Mouse (Mus musculus): ENCODE results near the gene Map3k1.

The Map3k1 gene

GRCm38 (mm10) chr13:111808637-111809465 is at the start of gene Map3k1:
Gene Map3k1 (minus strand): TSS chr13:111808993.
- peak; percentile 59 to 71 for DNase-seq (ENCODE audit: low spot score in 2 of 2)

- no peak for DNase-seq (ENCODE audit: low spot score in 2 of 2)
Observed at GRCm38 (mm10) chr13:111856786-111857455, 48.1 kb upstream of the Map3k1 start.

- no peak for DNase-seq (ENCODE audit: low spot score in 2 of 2)
Observed at GRCm38 (mm10) chr13:111856232-111856631, 47.4 kb upstream of the Map3k1 start.

DNA sequence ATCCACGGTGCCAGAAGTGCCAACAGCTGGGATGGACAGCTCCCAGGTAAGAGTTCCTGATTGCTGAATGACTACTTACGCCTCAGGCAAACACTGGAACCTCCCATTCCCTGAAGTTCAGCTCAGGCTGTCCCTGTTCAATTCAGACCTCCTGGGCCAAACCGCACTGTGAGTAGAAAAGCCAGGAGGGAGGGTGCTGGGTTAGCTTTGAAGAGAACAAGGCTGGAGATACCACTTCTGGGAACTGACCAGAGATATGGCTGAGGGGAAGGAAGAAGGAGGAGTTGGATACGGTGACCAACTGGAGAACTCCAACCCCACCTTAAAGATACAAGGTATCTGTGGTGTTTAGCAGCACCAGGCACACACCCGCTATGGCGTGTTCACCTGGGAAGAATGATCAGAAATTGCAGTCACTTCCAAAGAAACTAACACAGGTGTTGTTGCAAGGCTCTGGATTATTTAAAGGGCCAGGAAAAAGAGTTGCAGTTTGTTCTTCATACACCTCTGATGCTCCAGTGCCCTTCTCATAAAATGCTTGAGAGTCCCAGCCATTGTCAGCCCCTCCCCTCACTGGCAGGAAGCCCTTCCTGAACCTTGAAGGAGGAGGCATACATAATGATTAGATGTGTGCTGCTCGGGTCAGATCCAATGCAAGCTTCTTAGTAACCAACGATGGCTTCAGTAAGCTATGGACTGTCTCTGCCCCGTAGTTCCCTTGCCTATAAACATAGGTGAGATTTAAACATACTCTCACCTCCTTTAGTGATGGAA is 43.8 kb upstream of the Map3k1 start:
- no peak for DNase-seq (ENCODE audit: low spot score in 2 of 2)

DNA sequence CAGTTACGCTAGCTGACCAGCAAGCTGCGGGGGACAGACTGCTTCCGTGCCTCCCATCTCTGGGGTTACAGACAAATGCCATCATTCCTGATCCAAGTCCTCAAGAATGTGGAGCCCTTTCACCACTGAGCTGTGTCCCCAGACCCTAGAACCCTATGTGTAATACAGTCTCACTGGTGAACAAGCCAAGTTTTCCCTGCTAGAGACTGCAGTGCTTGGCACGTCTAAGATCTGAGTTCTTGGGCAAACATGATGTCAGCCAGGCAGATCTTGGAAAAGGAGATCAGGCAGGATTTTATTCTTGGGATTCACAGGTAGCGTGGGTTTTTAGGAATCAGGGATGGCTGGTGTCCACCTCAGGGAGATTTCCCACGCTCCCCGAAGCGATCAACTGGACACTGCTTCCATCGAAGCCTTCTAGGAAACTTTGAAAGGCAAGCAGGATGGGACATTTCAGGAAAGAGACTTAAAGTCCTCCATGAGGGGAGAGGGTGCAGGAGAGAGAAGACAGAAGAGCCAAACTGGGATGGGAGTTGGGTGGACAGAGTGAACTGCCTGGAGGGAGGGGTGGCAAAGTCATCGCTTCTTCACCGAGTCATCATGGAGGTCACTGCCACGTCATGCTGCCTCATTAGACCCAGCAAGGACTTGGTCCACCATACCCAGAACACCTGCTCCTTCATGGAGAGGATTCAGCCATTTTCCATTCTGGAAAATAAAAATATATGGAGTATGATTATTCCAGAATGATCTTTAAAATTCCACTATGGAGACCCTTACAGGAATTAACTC is 41.4 kb upstream of the Map3k1 start:
- no peak for DNase-seq (ENCODE audit: low spot score in 2 of 2)

GRCm38 (mm10) chr13:111845471-111845870 is 36.7 kb upstream of the Map3k1 start:
- DNase-seq (ENCODE audit: low spot score in 2 of 2), result no peak

- DNase-seq (ENCODE audit: low spot score in 2 of 2), result no peak
Observed at GRCm38 (mm10) chr13:111844313-111844712, 35.5 kb upstream of the Map3k1 start.

GRCm38 (mm10) chr13:111835787-111836186 is 27.0 kb upstream of the Map3k1 start:
- no peak for DNase-seq (ENCODE audit: low spot score in 2 of 2)

- no peak for DNase-seq (ENCODE audit: low spot score in 2 of 2)
Observed at GRCm38 (mm10) chr13:111834613-111835012, 25.8 kb upstream of the Map3k1 start.

DNA sequence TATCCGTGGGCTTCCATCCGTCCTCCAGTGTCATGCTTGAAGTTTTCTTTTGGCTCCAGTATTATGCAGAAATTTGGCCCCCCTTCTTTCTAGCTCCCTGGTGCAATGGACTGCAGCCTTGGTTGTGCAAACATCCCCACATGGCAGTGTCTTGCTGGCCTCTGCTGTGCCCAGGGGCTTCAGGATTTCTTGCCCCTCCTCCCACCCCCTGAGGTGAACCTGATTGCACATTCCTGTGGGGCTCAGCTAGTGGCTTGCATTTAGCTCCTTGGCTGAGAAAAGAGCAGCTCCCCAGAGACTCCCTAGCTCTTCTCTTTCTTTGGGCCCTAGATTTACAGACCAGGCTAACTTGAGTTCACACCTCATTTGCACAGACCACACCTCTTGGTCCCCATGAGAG is 20.7 kb upstream of the Map3k1 start:
- peak in 1 of 2 experiments; percentile 7 for DNase-seq (ENCODE audit: low spot score in 2 of 2)

GRCm38 (mm10) chr13:111827481-111827880 is 18.7 kb upstream of the Map3k1 start:
- no peak for DNase-seq (ENCODE audit: low spot score in 2 of 2)

DNA sequence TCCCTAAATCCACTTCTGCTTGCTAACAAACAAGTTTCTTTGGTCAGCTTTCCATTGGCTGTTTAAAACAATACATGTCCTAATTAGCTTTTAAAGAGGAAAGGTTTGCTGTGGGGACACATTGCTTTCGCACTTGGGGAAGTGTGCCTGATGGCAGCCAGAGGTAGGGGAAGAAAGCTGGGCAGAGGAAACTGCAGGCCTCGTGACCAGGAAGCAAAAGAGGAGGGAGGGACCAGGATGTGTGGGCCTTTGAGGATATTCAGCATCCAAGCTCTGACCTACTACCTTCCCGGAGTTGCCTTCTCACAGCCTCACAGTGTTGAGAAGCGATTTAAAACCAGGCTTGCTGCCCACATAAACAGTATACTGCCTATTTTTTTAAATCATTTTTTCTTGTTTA is 15.4 kb upstream of the Map3k1 start:
- DNase-seq (ENCODE audit: low spot score in 2 of 2), result no peak

- no peak for DNase-seq (ENCODE audit: low spot score in 2 of 2)
Observed at GRCm38 (mm10) chr13:111821727-111822375, 13.1 kb upstream of the Map3k1 start.

DNA sequence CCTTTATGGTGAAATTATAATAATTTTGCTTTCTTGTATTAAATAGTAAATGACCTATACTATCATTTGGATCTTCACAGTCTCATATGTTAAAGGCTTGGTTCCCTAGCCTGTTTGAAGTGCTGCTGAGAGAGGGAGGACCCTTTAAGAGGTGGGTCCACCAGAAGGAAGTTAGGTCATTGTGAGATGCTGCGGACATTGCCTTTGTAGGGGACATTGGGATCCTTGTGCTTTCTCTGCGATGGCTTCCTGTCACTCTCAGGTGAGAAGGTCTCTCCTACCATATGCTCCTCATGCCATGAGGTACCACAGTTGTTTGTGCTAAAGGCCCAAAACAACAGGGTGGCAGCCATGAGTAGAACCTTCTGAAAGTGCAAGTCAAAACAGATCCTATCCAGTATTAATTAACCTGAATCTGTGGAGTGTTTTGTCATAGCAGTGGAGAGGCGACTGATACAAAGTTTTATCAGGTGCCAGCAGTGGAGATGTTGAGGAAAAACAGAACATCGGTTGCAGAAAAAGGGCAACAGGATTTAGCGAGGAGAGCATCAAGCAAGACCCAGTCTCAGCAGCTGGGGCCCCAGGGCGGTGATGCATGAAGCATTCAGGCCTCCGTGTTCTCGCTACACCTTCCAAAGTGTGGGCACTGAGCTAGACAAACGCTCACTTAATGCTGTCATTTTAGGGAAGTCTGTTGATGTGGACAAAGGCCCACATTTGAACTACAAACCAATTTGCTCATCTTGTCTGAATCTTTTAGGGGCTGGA is 11.0 kb upstream of the Map3k1 start:
- DNase-seq (ENCODE audit: low spot score in 2 of 2), result no peak

- DNase-seq (ENCODE audit: low spot score in 2 of 2), result no peak
Observed at GRCm38 (mm10) chr13:111819106-111819505, 10.3 kb upstream of the Map3k1 start.

DNA sequence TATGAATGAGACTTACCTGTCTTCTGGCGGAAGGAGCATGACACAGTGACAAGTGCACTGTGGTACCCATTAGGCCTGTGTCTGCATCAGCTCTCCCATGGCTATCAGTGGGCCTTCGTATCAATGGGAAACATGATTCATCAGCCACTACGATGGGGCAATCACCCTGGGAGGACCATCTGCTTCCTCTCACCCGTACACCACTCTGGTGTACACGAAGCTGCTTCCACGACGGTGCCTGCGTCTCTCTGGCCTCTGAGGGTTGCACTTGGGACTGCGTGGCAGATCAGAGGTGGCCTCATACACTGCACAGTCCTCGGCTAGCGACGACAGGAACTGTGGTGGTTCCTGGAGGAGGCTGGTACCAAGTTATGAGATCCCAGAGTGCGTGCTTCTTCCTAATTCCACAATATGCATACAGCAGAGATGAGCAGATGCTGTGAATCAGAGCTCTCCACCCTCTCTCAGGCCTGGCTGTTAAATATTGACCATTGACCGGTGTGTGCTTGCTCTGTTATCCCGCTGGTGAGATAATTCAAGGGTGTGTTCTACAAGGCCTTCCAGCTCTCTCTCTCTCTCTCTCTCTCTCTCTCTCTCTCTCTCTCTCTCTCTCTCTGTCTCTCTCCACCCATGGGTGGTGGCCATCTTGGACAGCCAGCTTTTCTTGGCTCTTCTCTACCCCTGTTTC is 9.6 kb upstream of the Map3k1 start:
- no peak for DNase-seq (ENCODE audit: low spot score in 2 of 2)

- DNase-seq (ENCODE audit: low spot score in 2 of 2), result no peak
Observed at GRCm38 (mm10) chr13:111817773-111818172, 9.0 kb upstream of the Map3k1 start.

DNA sequence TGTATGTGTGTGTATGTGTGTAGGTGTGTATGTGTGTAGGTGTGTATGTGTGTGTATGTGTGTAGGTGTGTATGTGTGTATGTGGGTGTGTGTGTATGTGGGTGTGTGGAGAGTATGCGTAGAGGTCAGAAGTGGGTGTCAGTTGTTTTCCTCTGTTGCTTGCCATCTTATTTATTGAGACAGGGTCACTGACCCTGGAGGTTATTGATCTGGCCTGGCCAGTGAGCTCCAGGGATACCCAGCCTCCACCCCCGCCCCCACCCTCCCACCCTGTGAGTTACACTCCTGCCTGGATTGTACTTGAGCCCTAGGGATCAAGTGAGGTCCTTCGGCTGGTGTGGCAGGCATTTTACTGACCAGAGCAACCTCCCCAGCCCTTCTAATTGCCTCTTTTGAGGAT is 7.6 kb upstream of the Map3k1 start:
- no peak for DNase-seq (ENCODE audit: low spot score in 2 of 2)

GRCm38 (mm10) chr13:111815486-111815885 is 6.7 kb upstream of the Map3k1 start:
- DNase-seq (ENCODE audit: low spot score in 2 of 2), result no peak

DNA sequence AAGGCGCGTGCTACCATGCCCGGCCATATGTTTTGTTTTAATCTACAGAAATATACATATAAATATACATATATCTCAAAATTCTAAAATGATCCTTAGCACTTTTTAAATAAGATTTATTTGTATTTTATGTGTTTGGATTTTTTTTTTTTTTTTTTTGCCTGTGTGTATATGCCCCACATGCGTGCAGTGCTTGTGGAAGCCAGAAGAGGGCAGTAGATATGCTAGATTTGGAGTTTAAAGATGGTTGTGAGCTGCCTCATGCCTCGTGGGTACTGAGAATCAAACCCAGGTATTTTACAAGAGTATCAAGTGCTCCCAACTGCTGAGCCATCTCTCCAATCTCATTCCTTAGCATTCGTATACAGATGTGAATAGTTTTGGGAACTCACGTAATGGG is 6.2 kb upstream of the Map3k1 start:
- no peak for DNase-seq (ENCODE audit: low spot score in 2 of 2)
